Mouse (Mus musculus) heart, postnatal 0 days (tissue): ENCODE data around the gene Mas1. TPM values are rescaled to one million over a fixed set of nuclear protein-coding genes. Genes with fewer than 3 reads are reported as not detected.

Experiments used
- ATAC-seq: fragments of 200-750 bp; cut with Nextera tagmentation; 2 replicates; pipeline ENCODE4 v1.8.0; 2017; ENCODE audit warnings: low read depth, moderate number of reproducible peaks, moderate library complexity; ENCODE audit not compliant: insufficient read depth
- DNase-seq: peaks from one replicate; pipeline ENCODE4 v3.0.0-alpha.2; 2016; ENCODE audit warnings: low spot score
- H3K27ac ChIP-seq: fragments of 300-500 bp; sonication (generic); 2 replicates; pipeline ENCODE4 v1.5.1; 2014; ENCODE audit warnings: low read depth, mild to moderate bottlenecking
- H3K27me3 ChIP-seq: fragments of 300-500 bp; sonication (generic); 2 replicates; pipeline ENCODE4 v1.6.1; 2014; ENCODE audit warnings: low read length, mixed read lengths; ENCODE audit not compliant: control insufficient read depth, insufficient read depth
- H3K36me3 ChIP-seq: fragments of 300-500 bp; sonication (generic); replicated peaks from 2 replicates; pipeline ENCODE4 v1.6.1; 2014; ENCODE audit warnings: low read length, mixed read lengths; ENCODE audit not compliant: control insufficient read depth, insufficient read depth
- H3K4me1 ChIP-seq: fragments of 300-500 bp; sonication (generic); 2 replicates; pipeline ENCODE4 v1.6.1; 2014; ENCODE audit warnings: antibody characterized with exemption; ENCODE audit not compliant: control insufficient read depth, insufficient read depth
- H3K4me2 ChIP-seq: fragments of 300-500 bp; sonication (generic); 2 replicates; pipeline ENCODE4 v1.6.1; 2014; ENCODE audit warnings: low read depth, mild to moderate bottlenecking, low read length, moderate library complexity
- H3K4me3 ChIP-seq: fragments of 300-500 bp; sonication (generic); 2 replicates; pipeline ENCODE4 v1.5.1; 2014; ENCODE audit warnings: low read depth, low read length
- H3K9ac ChIP-seq: fragments of 300-500 bp; sonication (generic); replicated peaks from 2 replicates; pipeline ENCODE4 v1.6.1; 2014; ENCODE audit warnings: low read depth, low read length, mixed read lengths
- H3K9me3 ChIP-seq: fragments of 300-500 bp; sonication (generic); replicated peaks from 2 replicates; pipeline ENCODE4 v1.6.1; 2016; ENCODE audit warnings: low read length; ENCODE audit not compliant: control insufficient read depth
- CTCF ChIP-seq: IDR thresholded peaks from 2 replicates; pipeline ENCODE4 v1.5.1; 2016; ENCODE audit warnings: antibody characterized with exemption, control low read depth, low read depth
- EP300 ChIP-seq: IDR thresholded peaks from 2 replicates; pipeline ENCODE4 v1.6.1; 2016; ENCODE audit warnings: antibody characterized with exemption, low read depth
- WGBS: fragments of 180-500 bp; shearing (Covaris S2); extraction: QIAGEN DNeasy Blood & Tissue Kit; methylation state at CpG from one replicate; pipeline ENCODE4 v1.1.7; 2014; 5-methylcytosine and 5-hydroxymethylcytosine counted together
- microRNA-seq: library from miRNA; unstranded; fragments of <30 nt; microRNA quantifications from one replicate; pipeline ENCODE4, GENCODE M21; 2016
- polyA plus RNA-seq: library from polyadenylated mRNA; unstranded; fragments of >200 nt; fragmentation: Nextera tagmentation; extraction: Ambion mirVana; gene quantifications from 2 replicates; pipeline ENCODE4 v1.2.1, GENCODE M21; 2015
- total RNA-seq: library from RNA; depleted of rRNA; stranded (reverse); fragments of >200 nt; gene quantifications from 2 replicates; pipeline ENCODE4 v1.2.3, GENCODE M21; 2014; ENCODE audit warnings: low replicate concordance; rRNA removed

Gene Mas1
- total and polyA plus RNA-seq, 2 experiments from 2014 or later = 0.27 TPM; not detected in 1

DNA sequence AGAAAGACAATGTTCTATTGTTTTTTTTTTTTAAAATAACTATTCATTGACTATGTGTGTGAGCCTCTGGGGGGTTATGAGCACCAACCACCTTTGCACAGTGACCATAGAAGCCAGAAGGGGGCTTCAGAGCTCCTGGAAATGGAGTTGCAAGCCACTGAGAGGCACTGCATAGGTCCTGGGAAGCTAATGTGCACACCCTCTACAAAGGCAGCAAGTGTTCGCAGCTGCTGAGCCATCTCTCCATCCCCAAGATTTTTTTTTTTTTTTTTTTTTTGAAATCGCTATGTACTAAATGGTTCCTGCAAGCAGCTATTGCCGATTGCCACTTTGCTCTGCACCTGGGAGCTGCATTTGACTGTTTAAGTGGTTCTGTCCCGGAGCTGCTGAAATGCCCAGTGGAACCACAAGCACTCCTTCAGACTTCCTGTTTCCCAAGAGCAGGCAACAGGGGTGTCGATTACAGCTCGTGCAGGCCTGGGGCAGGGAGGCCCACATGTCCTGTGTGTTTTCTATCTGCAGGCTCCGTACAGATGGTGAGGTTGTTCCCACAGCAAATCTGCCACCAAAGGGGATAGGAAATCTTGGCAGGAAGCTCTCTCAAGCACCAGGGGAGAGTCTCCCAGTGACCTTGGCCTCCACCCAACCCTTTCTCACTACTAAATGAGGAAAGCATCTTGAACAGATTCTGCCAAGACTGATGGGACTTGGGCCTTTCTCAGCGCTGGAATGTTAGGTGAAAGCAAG lies 74.1 kb downstream of the Mas1 start:
- H3K9me3 ChIP-seq = no peaks in the 10 kb centered on the region
- no peaks in the 10 kb centered on the region for H3K27me3 ChIP-seq
- DNase-seq = peak; percentile 84
- 11% methylated on average over 8 of the region's 8 CpGs for WGBS
- H3K27ac ChIP-seq = peak overlapping the region; percentile 97
- TF ChIP-seq EP300 = peak; percentile 77
- TF ChIP-seq CTCF = peak; percentile 4; the same call in 1 of the 2 replicates
- H3K4me3 ChIP-seq = no peak overlapping the region
- no peak overlapping the region; the same call in 1 of the 2 replicates for H3K9ac ChIP-seq
- H3K4me2 ChIP-seq = no peak overlapping the region
- peak; percentile 22 for ATAC-seq
- H3K36me3 ChIP-seq = peaks cover 3% of the 10 kb centered on the region; the same call in 1 of the 2 replicates
- peaks cover 68% of the 10 kb centered on the region for H3K4me1 ChIP-seq

- Histone ChIP-seq H3K27me3 (no peaks in the 10 kb centered on the region), H3K9me3 (no peaks in the 10 kb centered on the region), H3K36me3 (peaks cover 15% of the 10 kb centered on the region), H3K4me3 (no peak overlapping the region), H3K4me2 (no peak overlapping the region), H3K27ac (peak overlapping the region; percentile 97), H3K9ac (no peak overlapping the region), H3K4me1 (peaks cover 57% of the 10 kb centered on the region)
- TF ChIP-seq CTCF (no peak), EP300 (peak; percentile 46; the same call in 1 of the 2 replicates)
- 20% methylated on average over 11 of the region's 11 CpGs for WGBS
- ATAC-seq (peak; percentile 33), DNase-seq (peak; percentile 80)
Observed at GRCm38 (mm10) chr17:12792422-12793206, 75.3 kb downstream of the Mas1 start.

- ATAC-seq (peak; percentile 27), DNase-seq (peak; percentile 89)
- no peak overlapping the region for H3K9ac ChIP-seq
- no peak overlapping the region for H3K4me2 ChIP-seq
- TF ChIP-seq CTCF = no peak
- TF ChIP-seq EP300 = peak; percentile 62
- H3K36me3 ChIP-seq = peaks cover 16% of the 10 kb centered on the region
- no peaks in the 10 kb centered on the region for H3K27me3 ChIP-seq
- H3K9me3 ChIP-seq = no peaks in the 10 kb centered on the region
- H3K4me3 ChIP-seq = no peak overlapping the region
- WGBS = 9% methylated on average over 4 of the region's 4 CpGs
- peaks cover 57% of the 10 kb centered on the region for H3K4me1 ChIP-seq
- H3K27ac ChIP-seq = peak overlapping the region; percentile 97
Observed at GRCm38 (mm10) chr17:12791420-12791819, 76.5 kb downstream of the Mas1 start.

DNA sequence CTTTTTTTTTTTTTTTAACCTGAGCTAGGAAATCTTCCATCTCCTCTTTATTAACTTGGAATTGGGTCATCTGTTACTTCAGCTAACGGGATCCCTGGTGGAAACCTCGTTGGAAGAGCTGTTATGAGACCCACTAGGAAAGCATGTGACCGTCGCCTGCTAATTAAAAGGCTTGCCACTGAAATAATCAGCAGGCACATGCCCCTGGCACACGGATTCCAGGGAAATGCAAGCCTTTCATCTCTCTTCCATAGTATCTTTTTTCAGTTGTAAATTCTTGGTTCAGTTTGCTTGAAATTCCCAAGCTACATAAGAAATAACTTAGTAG lies 76.9 kb downstream of the Mas1 start:
- Histone ChIP-seq H3K4me1 (peaks cover 60% of the 10 kb centered on the region), H3K27me3 (no peaks in the 10 kb centered on the region), H3K9me3 (no peaks in the 10 kb centered on the region), H3K36me3 (peaks cover 16% of the 10 kb centered on the region), H3K9ac (no peak overlapping the region), H3K4me3 (no peak overlapping the region), H3K4me2 (no peak overlapping the region), H3K27ac (peak overlapping the region; percentile 97)
- ATAC-seq (peak; percentile 10; the same call in 1 of the 2 replicates), DNase-seq (peak; percentile 60)
- 4% methylated on average over 5 of the region's 5 CpGs for WGBS
- TF ChIP-seq CTCF (no peak), EP300 (no peak)

Small RNA genes lying within 50 kb of the gene (microRNA-seq; reads per million reads assigned to microRNA genes)
- gene Gm24085 = not detected

Other genes starting within 250 kb of the Mas1 start
- not detected in 2 replicates for gene Slc22a1, start 192.3 kb downstream of the Mas1 start, total RNA-seq
- 33.5 and 42.8 TPM in 2 replicates for gene Slc22a1, start 192.3 kb downstream of the Mas1 start, polyA plus RNA-seq
- 424 and 484 TPM in 2 replicates for gene Igf2r, start 98.5 kb downstream of the Mas1 start, total RNA-seq
- gene Igf2r, start 98.5 kb downstream of the Mas1 start, polyA plus RNA-seq = 52.2 and 59.9 TPM in 2 replicates
- 0.19 TPM in 1 of 2 replicates, not detected in the other for gene Mrgprh, start 7.9 kb upstream of the Mas1 start, total RNA-seq
- 0.19 and 0.25 TPM in 2 replicates for gene Mrgprh, start 7.9 kb upstream of the Mas1 start, polyA plus RNA-seq
- 0.43 TPM in 1 of 2 replicates, not detected in the other for gene Pnldc1, start 42.1 kb upstream of the Mas1 start, total RNA-seq
- 0.38 and 0.45 TPM in 2 replicates for gene Pnldc1, start 42.1 kb upstream of the Mas1 start, polyA plus RNA-seq
- 330 and 467 TPM in 2 replicates for gene Tcp1, start 47.6 kb upstream of the Mas1 start, total RNA-seq
- 245 and 252 TPM in 2 replicates for gene Tcp1, start 47.6 kb upstream of the Mas1 start, polyA plus RNA-seq
- gene Mrpl18, start 48.2 kb upstream of the Mas1 start, total RNA-seq = 77.5 and 154 TPM in 2 replicates
- 269 and 276 TPM in 2 replicates for gene Mrpl18, start 48.2 kb upstream of the Mas1 start, polyA plus RNA-seq
- 0.23 TPM in 1 of 2 replicates, not detected in the other for gene Acat3, start 72.5 kb upstream of the Mas1 start, total RNA-seq
- gene Acat3, start 72.5 kb upstream of the Mas1 start, polyA plus RNA-seq = 0.12 TPM in 1 of 2 replicates, not detected in the other
- 14.3 and 16.1 TPM in 2 replicates for gene Acat2, start 92.6 kb upstream of the Mas1 start, total RNA-seq
- gene Acat2, start 92.6 kb upstream of the Mas1 start, polyA plus RNA-seq = 13.3 and 14.8 TPM in 2 replicates
- 39.6 and 41.4 TPM in 2 replicates for gene Wtap, start 126.0 kb upstream of the Mas1 start, total RNA-seq
- 71.1 and 72.2 TPM in 2 replicates for gene Wtap, start 126.0 kb upstream of the Mas1 start, polyA plus RNA-seq
- gene Sod2, start 138.7 kb upstream of the Mas1 start, total RNA-seq = 925 and 977 TPM in 2 replicates
- gene Sod2, start 138.7 kb upstream of the Mas1 start, polyA plus RNA-seq = 951 and 954 TPM in 2 replicates
- gene Gpr31b, start 184.2 kb upstream of the Mas1 start, total RNA-seq = not detected in 2 replicates
- not detected in 2 replicates for gene Gpr31b, start 184.2 kb upstream of the Mas1 start, polyA plus RNA-seq
- gene Tcp10b, start 193.0 kb upstream of the Mas1 start, total RNA-seq = 0.04 TPM in 1 of 2 replicates, not detected in the other
- 0.25 TPM in 1 of 2 replicates, not detected in the other for gene Tcp10b, start 193.0 kb upstream of the Mas1 start, polyA plus RNA-seq